Mouse (Mus musculus): Measurements from ENCODE around the gene Lhx6.

Lhx6 gene

GRCm38 (mm10) chr2:36035413-36036081 lies 69.7 kb downstream of the Lhx6 start:
- no peak for DNase-seq (ENCODE audit: inconsistent ontology term)

- no peak for DNase-seq (ENCODE audit: inconsistent ontology term)
These were observed 70.3 kb downstream of the Lhx6 start for GRCm38 (mm10) chr2:36034898-36035297.

GRCm38 (mm10) chr2:36033966-36034365 lies 71.2 kb downstream of the Lhx6 start:
- no peak for DNase-seq (ENCODE audit: inconsistent ontology term)

GRCm38 (mm10) chr2:36032884-36033283 lies 72.3 kb downstream of the Lhx6 start:
- DNase-seq (ENCODE audit: inconsistent ontology term), result no peak

All from Muller cell, postnatal 12 days (primary cell).